Mouse (Mus musculus): ENCODE data around the gene Zfp503. TPM values are rescaled to one million over a fixed set of nuclear protein-coding genes. Genes with fewer than 3 reads are reported as not detected.

Zfp503 gene
- 9.9 TPM for polyA plus RNA-seq (2014; fragmentation: Illumina TruSeq; extraction: RNeasy Lipid Tissue Mini Kit (QIAGEN cat#74804); ENCODE audit: low read depth, low replicate concordance)

DNA sequence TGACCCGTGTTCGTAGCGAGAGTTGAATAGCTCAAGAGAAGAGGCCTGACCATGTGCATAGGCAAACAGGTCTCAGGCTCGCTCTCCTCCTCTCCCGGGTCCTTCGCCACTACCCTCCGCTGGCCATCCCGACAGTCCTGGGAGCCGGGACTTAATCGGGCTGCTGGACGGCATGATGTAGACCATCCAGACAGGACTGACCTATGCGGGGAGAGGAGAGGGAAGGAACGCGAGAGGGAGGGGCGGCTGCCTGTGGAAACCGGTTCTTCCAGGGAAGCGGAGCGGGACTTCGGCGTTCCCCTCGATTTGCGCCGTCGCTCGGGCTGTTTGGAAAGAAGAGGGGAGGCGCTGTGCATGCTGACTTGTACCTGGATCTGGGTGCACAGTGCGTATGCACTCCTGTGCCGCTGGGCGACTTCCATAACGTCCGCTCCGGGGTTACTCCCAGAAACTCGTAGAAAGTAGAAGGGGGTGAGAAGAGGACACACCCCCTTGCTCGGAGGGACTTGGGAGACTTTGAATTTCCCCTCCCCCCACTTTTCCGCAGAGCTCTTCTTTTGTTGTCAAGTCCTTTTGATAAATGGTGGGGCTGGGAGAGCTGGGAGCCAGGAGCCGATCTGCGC lies at the start of gene Zfp503:
TSS of gene Zfp503 (minus strand) at position 311 of the 623 bp plus-strand sequence.

DNA sequence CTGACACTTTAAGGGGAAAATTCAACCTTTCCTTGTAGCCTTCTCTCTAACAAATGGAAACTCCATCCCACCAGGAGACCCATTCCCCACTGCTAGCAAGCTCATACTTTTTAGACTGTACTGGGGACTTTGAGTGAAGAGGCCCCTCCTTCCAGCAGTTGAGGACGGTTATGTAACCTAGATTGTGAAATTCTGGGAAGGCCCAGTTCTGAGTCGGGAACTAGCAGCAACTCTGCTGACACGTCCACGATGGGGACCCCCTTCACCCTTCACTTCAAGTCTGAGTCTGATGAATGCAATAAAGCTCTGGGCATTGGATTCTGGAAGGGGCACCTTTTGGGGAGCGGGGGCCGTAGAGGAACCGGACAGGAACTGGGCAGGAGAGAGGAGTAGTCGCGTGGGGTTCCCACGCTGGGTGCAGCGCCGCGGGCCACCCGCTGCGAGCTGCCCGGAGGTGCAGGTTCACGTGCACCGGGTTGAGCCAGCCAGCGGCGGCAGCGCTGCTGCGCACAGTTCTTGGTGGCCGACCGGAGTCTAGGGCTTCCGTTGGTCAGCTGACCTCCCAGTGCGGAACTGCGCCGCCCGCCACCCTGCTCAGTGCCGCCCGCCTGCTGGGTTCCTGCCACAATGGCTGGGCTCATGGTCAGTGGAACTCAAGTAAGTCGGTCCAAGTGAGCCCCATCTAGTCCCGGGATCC lies 30.0 kb upstream of the Zfp503 start, which contains the start of gene Lrmda:
TSS of gene Lrmda (plus strand) at position 461 of the 697 bp plus-strand sequence.

Other genes with a start within 250 kb of the Zfp503 start
- 44.9 TPM for gene Samd8, start 239.1 kb downstream of the Zfp503 start, polyA plus RNA-seq (2014; fragmentation: Illumina TruSeq; extraction: RNeasy Lipid Tissue Mini Kit (QIAGEN cat#74804); ENCODE audit: low read depth, low replicate concordance)
- not detected for gene Dusp13, start 238.4 kb downstream of the Zfp503 start, polyA plus RNA-seq (2014; fragmentation: Illumina TruSeq; extraction: RNeasy Lipid Tissue Mini Kit (QIAGEN cat#74804); ENCODE audit: low read depth, low replicate concordance)
- gene Vdac2, start 164.4 kb downstream of the Zfp503 start, polyA plus RNA-seq (2014; fragmentation: Illumina TruSeq; extraction: RNeasy Lipid Tissue Mini Kit (QIAGEN cat#74804); ENCODE audit: low read depth, low replicate concordance), result 690 TPM
- 0.47 TPM for gene Comtd1, start 140.6 kb downstream of the Zfp503 start, polyA plus RNA-seq (2014; fragmentation: Illumina TruSeq; extraction: RNeasy Lipid Tissue Mini Kit (QIAGEN cat#74804); ENCODE audit: low read depth, low replicate concordance)
- gene Lrmda, start 30.1 kb upstream of the Zfp503 start, polyA plus RNA-seq (2014; fragmentation: Illumina TruSeq; extraction: RNeasy Lipid Tissue Mini Kit (QIAGEN cat#74804); ENCODE audit: low read depth, low replicate concordance), result not detected

Data from sigmoid colon, adult 10 weeks (tissue).